Mouse (Mus musculus) bone marrow macrophage, adult 2 months (primary cell): ENCODE measurements around the gene Elovl5. TPM values are rescaled to one million over a fixed set of nuclear protein-coding genes. Genes with fewer than 3 reads are reported as not detected.
"Not testable (repeated sequence)": the region's sequence is repeated elsewhere in the genome, so short reads cannot be mapped to it uniquely, and the experiment has no call there.

ENCODE experiments used
- H3K27ac ChIP-seq: 2 replicates; pipeline ENCODE4 v1.5.1; 2012; ENCODE audit warnings: low read depth, low read length; ENCODE audit not compliant: insufficient read depth
- H3K4me1 ChIP-seq: 2 replicates; pipeline ENCODE4 v1.6.1; 2012; ENCODE audit warnings: low read length; ENCODE audit not compliant: control insufficient read depth, insufficient read depth
- H3K4me3 ChIP-seq: 2 replicates; pipeline ENCODE4 v1.5.1; 2012; ENCODE audit warnings: mild to moderate bottlenecking, low read length, moderate library complexity; ENCODE audit not compliant: insufficient read depth
- CTCF ChIP-seq: IDR thresholded peaks from 2 replicates; pipeline ENCODE4 v1.5.1; 2012; ENCODE audit warnings: low read depth, mild to moderate bottlenecking, low read length, moderate library complexity
- POLR2A ChIP-seq: IDR thresholded peaks from 2 replicates; pipeline ENCODE4 v1.6.1; 2012; ENCODE audit warnings: mild to moderate bottlenecking, low read depth, low read length, borderline replicate concordance
- polyA plus RNA-seq: library from polyadenylated mRNA; stranded (reverse); fragments of >200 nt; gene quantifications from 2 replicates; pipeline ENCODE4 v1.2.4, GENCODE M21; 2012; ENCODE audit not compliant: missing spikeins, insufficient read depth, insufficient read length

The Elovl5 gene
- polyA plus RNA-seq, 1 experiment, result 56.9 TPM

DNA sequence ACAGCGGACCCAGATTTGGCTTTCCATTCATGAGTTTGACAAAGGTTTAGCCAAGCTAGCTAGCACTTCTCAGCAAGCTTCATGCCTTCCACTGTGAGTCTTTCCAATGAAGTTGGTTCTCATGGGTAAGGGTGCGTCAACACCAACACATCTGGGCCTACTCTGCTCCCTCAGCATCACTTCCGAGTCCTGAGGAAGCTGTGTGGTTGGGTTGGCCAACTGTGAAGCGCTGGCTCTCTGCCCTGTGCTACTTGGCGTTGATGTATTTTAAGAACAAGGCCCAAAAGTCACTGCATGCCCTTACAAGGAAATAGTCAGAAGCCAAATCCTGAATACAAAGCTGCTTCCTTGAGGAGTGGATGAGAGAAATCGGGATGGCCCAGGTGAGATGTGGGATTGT, 75.1 kb downstream of the Elovl5 start:
- H3K4me3 ChIP-seq, result no peak overlapping the region
- TF ChIP-seq POLR2A (no peak), CTCF (no peak)
- H3K27ac ChIP-seq, result no peak overlapping the region
- H3K4me1 ChIP-seq, result peaks cover 4% of the 10 kb centered on the region

DNA sequence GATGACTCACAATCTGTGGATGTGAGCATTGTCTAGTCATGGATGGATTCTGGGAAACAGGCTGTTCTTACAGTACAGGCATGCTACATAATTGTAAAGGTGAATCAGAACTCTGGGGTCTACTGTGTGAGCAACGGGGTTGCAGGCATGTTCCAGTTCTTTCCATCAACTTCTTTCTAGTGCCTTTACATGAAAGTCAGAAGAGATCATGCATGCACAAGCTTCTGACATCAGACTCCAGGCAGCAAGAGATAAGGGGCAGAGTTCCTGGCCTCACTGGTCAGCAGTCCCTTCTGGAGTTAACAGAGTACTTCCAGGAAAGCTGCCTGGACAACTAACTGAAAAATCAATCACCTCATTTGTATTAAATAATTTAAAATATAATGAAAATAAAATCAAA, 75.9 kb downstream of the Elovl5 start:
- TF ChIP-seq CTCF, result no peak
- no peak for TF ChIP-seq POLR2A
- Histone ChIP-seq H3K27ac (no peak overlapping the region), H3K4me1 (peaks cover 4% of the 10 kb centered on the region), H3K4me3 (no peak overlapping the region)

DNA sequence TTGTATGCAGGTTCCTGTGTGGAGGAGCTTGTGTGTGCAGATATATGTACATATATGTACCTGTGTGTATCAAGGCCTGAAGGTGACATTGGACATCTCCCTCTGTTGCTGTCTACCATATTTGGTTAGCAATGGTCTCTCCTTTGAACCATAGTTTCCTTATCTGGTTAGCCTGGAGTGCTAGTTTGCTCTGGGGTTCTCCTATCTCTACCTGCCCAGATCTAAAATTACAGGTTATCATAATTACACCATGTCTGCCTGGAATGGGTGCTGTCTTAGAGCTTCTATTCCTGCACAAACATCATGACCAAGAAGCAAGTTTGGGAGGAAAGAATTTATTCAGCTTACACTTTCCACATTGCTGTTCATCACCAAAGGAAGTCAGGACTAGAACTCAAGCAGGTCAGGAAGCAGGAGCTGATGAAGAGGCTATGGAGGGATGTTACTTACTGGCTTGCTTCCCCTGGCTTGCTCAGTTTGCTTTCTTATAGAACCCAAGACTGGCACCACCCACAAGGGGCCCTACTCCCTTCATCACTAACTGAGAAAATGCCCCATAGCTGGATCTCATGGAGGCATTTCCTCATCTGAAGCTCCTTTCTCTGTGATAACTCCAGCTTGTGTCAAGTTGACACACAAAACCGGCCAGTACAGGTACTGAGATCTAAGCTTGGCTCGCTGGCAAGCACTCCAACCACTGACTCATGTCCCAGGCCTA, 76.5 kb downstream of the Elovl5 start:
- not testable (repeated sequence) for H3K4me1 ChIP-seq, H3K27ac ChIP-seq, H3K4me3 ChIP-seq

DNA sequence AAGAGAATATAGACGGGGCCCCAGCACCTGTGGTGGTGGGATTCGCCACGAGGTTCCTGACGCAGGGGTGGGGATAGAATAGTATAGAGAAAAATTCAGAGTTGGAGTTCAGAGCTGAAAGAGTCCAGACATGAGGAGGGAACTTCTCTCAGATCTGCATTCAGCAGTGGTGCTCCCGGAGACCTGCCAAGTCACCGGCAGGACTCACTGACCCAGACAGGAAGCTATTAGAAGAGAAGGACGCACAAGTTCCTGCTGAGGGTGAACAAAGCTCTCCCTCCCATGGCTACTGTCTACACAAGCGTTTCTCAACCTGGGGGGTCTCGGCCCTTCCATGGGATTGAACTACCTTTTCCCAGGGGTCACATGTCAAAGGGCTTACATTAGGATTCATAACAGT, 78.1 kb downstream of the Elovl5 start:
- H3K27ac ChIP-seq, result no peak overlapping the region
- H3K4me1 ChIP-seq, result no peaks in the 10 kb centered on the region
- TF ChIP-seq CTCF, result no peak
- TF ChIP-seq POLR2A, result no peak
- H3K4me3 ChIP-seq, result no peak overlapping the region

DNA sequence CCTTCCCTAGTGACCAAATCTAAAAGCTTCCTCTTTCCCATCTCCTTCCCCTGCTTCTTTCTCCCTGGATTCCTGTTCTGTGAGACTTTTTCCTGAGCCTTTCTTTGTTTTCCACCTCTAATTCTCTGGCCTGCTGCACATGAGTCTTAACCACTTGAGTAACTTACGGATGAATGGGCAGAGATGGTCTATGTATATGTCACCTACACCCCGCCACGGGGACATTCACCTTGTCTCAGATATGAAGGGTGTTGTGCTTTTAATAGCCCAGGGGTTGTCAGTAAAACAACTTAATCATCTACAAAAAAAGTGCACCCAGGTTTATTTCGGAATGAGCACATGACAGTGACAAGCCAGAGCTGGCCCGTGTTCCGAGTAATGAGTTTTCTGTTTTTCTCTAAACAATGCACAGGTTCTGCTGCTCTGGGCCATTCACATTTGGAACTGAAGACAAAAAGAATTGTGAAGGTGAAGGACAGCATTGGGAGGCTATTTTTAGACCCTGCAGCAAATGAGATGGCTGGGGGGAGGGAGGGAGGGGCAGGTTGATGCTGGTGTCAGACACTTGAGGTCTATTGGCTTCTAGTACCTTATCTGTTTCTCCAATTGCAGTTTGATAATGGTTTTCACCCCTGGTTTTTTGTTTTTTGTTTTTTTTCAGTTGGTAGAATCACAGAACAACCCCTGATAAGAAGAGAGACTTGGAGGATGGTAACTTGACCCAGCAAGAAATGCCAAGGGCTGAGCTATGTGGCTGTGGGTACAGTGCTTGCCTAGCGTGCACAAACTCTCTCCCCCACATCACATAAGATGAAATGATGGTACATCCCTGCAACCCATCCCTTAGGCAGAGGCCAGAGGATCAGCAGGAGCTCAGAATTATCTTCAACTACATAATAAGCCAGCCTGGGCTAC, 83.7 kb downstream of the Elovl5 start:
- Histone ChIP-seq H3K27ac (no peak overlapping the region), H3K4me3 (no peak overlapping the region), H3K4me1 (no peaks in the 10 kb centered on the region)
- no peak for TF ChIP-seq POLR2A
- no peak for TF ChIP-seq CTCF

DNA sequence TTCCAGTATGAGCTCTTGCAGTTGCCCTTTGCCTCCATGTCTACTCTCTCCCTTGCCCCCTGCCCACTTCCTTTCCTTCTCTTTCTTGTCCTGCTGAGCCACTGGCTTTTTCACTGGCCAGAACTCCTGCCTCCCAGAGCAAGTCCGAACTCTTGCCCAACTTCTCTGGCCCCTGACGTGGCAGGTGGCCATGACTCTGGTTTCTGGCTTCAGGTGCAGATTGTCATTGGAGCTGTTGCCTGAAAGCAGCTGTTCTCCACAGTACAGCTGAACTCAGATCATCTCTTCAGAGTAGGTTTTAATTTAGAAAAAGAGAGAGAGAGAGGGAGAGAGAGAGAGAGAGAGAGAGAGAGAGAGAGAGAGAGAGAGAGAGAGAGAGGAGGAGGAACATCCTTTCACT, 86.1 kb downstream of the Elovl5 start:
- Histone ChIP-seq H3K4me3 (no peak overlapping the region), H3K4me1 (peaks cover 3% of the 10 kb centered on the region; the same call in 1 of the 2 replicates), H3K27ac (no peak overlapping the region)
- TF ChIP-seq CTCF (no peak), POLR2A (no peak)

DNA sequence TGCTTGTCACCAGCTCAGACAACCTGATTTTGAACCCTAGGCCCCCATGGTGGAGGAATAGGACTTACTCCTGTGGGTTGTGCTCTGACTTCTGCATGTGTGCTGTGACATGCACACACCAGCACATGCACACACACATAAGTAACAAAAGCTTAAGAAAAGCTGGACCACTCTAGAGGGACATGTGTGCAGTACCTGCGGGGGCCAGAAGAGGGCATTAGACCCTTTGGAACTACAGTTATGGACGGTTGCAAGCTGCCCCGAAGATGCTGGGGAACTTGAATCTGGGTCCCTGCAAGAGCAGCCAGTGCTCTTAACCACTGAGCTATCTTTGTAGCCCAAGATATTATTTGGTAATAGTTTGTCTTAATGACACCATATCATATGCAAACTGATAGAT, 88.3 kb downstream of the Elovl5 start:
- Histone ChIP-seq H3K4me3 (no peak overlapping the region), H3K27ac (no peak overlapping the region), H3K4me1 (peaks cover 3% of the 10 kb centered on the region; the same call in 1 of the 2 replicates)
- no peak for TF ChIP-seq POLR2A
- TF ChIP-seq CTCF, result peak; percentile 42; the same call in 1 of the 2 replicates

DNA sequence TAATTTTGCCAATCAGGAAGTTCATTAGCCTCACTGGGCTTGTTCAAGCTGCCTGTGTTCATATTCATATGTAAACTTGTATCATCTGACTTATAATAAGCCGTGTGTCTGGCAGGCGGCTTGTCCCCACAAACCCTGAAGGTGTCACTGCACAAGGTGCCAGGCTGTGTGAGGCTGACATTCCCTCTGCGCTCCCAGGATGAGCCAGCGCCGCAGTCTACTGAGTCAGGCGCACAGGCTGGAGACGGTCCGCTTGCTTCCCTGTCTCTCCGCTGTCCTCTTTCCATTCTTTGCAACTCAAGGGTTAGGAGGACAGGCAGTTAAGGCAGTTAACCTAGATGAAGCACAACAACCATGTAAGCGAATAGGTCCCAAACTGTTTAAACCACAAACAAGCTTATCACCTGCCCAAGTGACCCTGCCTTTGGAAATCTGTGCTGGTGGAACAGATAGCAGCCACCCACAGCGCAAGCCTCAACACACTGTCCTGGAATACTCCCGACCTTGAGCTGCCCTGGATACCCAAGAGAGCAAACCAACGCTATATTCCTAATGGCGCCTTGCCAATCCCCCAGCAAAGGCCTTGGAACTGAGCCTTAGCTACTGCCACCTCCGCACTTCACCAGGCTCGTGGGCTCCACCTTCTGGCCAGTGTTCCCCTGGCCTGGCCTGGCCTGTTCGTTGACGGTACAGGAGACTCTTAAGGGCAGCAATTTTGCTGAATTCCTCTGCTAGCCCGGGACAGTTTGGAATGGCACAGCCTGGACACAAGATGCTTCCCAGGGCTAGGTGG, 89.2 kb downstream of the Elovl5 start:
- Histone ChIP-seq H3K27ac (no peak overlapping the region), H3K4me1 (peaks cover 3% of the 10 kb centered on the region; the same call in 1 of the 2 replicates), H3K4me3 (no peak overlapping the region)
- peak; percentile 76 for TF ChIP-seq CTCF
- TF ChIP-seq POLR2A, result no peak

DNA sequence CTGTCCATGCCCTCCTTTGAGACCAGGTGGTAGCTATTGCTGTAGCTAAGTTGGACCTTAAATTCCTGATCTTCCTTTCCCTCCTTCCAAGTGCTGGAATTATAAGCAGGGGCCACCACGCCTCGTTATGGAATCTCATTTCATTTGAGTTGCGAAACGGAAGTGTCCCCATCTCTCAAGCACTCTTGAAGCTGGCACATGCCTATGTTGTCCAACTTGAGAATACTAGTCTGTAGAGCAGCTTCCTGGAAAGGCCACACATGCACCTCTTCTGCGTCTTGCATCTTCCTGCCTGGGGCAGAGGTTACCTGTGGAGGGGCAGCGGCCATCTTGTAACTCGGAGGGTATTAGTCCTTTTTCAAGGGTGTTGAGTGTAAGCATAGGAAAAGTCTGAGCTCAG, 92.2 kb downstream of the Elovl5 start:
- Histone ChIP-seq H3K4me1 (peaks cover 3% of the 10 kb centered on the region; the same call in 1 of the 2 replicates), H3K4me3 (no peak overlapping the region), H3K27ac (no peak overlapping the region)
- no peak for TF ChIP-seq POLR2A
- TF ChIP-seq CTCF, result no peak

DNA sequence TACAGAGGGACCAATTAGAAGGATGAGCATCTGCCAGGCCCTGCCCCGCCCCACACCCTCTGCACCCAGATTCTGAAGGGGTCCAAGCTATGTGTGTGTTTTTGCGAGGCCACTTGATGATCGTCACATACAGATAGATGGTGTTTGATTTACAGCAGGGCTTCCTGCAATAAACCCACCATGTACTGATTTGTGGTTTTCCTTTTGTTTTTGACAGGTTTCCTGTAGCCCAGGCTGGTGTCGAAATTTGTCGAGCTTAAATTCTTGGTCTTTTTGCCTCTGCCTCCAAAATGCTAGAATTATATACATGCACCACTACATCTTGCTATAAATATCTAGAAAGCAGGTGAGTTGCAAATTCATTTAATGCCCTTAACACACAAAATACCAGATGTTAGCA, 93.0 kb downstream of the Elovl5 start:
- Histone ChIP-seq H3K27ac (no peak overlapping the region), H3K4me1 (peaks cover 3% of the 10 kb centered on the region; the same call in 1 of the 2 replicates), H3K4me3 (no peak overlapping the region)
- TF ChIP-seq CTCF (no peak), POLR2A (no peak)
